ENCODE assay signal across 8 mouse cellular contexts in genomic region chr7:64060051-64060450, GRCm38 (mm10).
DNase-seq lines count a peak whose midpoint lies in the region; ATAC-seq and TF ChIP-seq lines count a peak whose summit lies in the region.

No protein-coding gene starts in this region.

- H3K9me3 ChIP-seq in intestine, postnatal 0 days (ENCODE audit: control insufficient read depth), result no peaks in the 10 kb centered on the region
- no peaks in the 10 kb centered on the region for H3K9me3 ChIP-seq in intestine, embryonic 15.5 days
- no peaks in the 10 kb centered on the region for H3K9me3 ChIP-seq in embryonic facial prominence, embryonic 10.5 days
- no peaks in the 10 kb centered on the region for H3K9me3 ChIP-seq in forebrain, embryonic 16.5 days (ENCODE audit: control insufficient read depth, low read length)

- no peak for ATAC-seq in intestine, postnatal 0 days
- ATAC-seq in intestine, embryonic 15.5 days, result no peak
- no peak for ATAC-seq in forebrain, embryonic 16.5 days

- H3K27me3 ChIP-seq in intestine, postnatal 0 days (replicated peaks; ENCODE audit: control insufficient read depth, insufficient read depth, low read length), result no peaks in the 10 kb centered on the region
- H3K27me3 ChIP-seq in intestine, embryonic 15.5 days (replicated peaks), result no peaks in the 10 kb centered on the region
- no peaks in the 10 kb centered on the region for H3K27me3 ChIP-seq in thymus, adult 2 months (ENCODE audit: control insufficient read depth, insufficient read depth, low read length)
- H3K27me3 ChIP-seq in embryonic facial prominence, embryonic 10.5 days (replicated peaks; ENCODE audit: low read depth, poor library complexity, severe bottlenecking), result no peaks in the 10 kb centered on the region
- H3K27me3 ChIP-seq in forebrain, embryonic 16.5 days (replicated peaks; ENCODE audit: control insufficient read depth, insufficient read depth, low read length), result no peaks in the 10 kb centered on the region

- H3K9ac ChIP-seq in intestine, postnatal 0 days (ENCODE audit: low read depth, low read length), result no peak overlapping the region
- H3K9ac ChIP-seq in intestine, embryonic 15.5 days, result no peak overlapping the region
- H3K9ac ChIP-seq in forebrain, embryonic 16.5 days (replicated peaks; ENCODE audit: low read depth, low read length), result no peak overlapping the region

- TF ChIP-seq POLR2A in thymus, adult 2 months (IDR thresholded peaks at IDR 0.05; ENCODE audit: control insufficient read depth, extremely low read depth, insufficient read depth, low read length, poor library complexity), result no peak

- no peaks in the 10 kb centered on the region for H3K4me1 ChIP-seq in intestine, postnatal 0 days (replicated peaks; ENCODE audit: control insufficient read depth, insufficient read depth, low read length)
- no peaks in the 10 kb centered on the region for H3K4me1 ChIP-seq in intestine, embryonic 15.5 days (replicated peaks)
- H3K4me1 ChIP-seq in thymus, adult 2 months (replicated peaks; ENCODE audit: control insufficient read depth, insufficient read depth, low read length), result peaks cover 37% of the 10 kb centered on the region
- peaks cover 11% of the 10 kb centered on the region for H3K4me1 ChIP-seq in embryonic facial prominence, embryonic 10.5 days
- H3K4me1 ChIP-seq in forebrain, embryonic 16.5 days (replicated peaks; ENCODE audit: control insufficient read depth, insufficient read depth, low read length), result no peaks in the 10 kb centered on the region; the same call in 1 of the 2 replicates

- no peak overlapping the region for H3K4me2 ChIP-seq in intestine, postnatal 0 days (replicated peaks; ENCODE audit: low read depth)
- H3K4me2 ChIP-seq in intestine, embryonic 15.5 days (replicated peaks), result no peak overlapping the region
- H3K4me2 ChIP-seq in forebrain, embryonic 16.5 days (ENCODE audit: low read length), result no peak overlapping the region

- H3K27ac ChIP-seq in intestine, postnatal 0 days (ENCODE audit: low read depth, low read length), result no peak overlapping the region
- H3K27ac ChIP-seq in intestine, embryonic 15.5 days, result no peak overlapping the region
- H3K27ac ChIP-seq in thymus, adult 2 months (ENCODE audit: control insufficient read depth, insufficient read depth, low read length), result no peak overlapping the region
- H3K27ac ChIP-seq in embryonic facial prominence, embryonic 10.5 days (replicated peaks), result no peak overlapping the region
- no peak overlapping the region for H3K27ac ChIP-seq in forebrain, embryonic 16.5 days (ENCODE audit: low read length)

- peak; percentile 82 for TF ChIP-seq CTCF in intestine, postnatal 0 days (IDR thresholded peaks at IDR 0.05; ENCODE audit: low read depth)
- no peak for TF ChIP-seq CTCF in thymus, adult 2 months (IDR thresholded peaks at IDR 0.05; ENCODE audit: borderline replicate concordance, control insufficient read depth, extremely low read depth, insufficient read depth, low read length, poor library complexity)

- WGBS in intestine, postnatal 0 days, result 6% methylated on average over 1 of the region's 1 CpGs
- 8% methylated on average over 1 of the region's 1 CpGs for WGBS in intestine, embryonic 15.5 days
- 32% methylated on average over 1 of the region's 1 CpGs for WGBS in thymus, adult 2 months
- 0% methylated on average over 1 of the region's 1 CpGs for WGBS in embryonic facial prominence, embryonic 10.5 days
- WGBS in forebrain, embryonic 16.5 days, result 0% methylated on average over 1 of the region's 1 CpGs

- H3K4me3 ChIP-seq in intestine, postnatal 0 days (ENCODE audit: low read depth, low read length), result no peak overlapping the region
- no peak overlapping the region for H3K4me3 ChIP-seq in intestine, embryonic 15.5 days (replicated peaks)
- H3K4me3 ChIP-seq in thymus, adult 2 months (ENCODE audit: control insufficient read depth, insufficient read depth, low read length), result no peak overlapping the region
- no peak overlapping the region for H3K4me3 ChIP-seq in embryonic facial prominence, embryonic 10.5 days
- no peak overlapping the region for H3K4me3 ChIP-seq in forebrain, embryonic 16.5 days (replicated peaks; ENCODE audit: low read length)

- H3K36me3 ChIP-seq in intestine, postnatal 0 days (ENCODE audit: control insufficient read depth, insufficient read depth), result no peaks in the 10 kb centered on the region
- no peaks in the 10 kb centered on the region for H3K36me3 ChIP-seq in intestine, embryonic 15.5 days
- no peaks in the 10 kb centered on the region for H3K36me3 ChIP-seq in thymus, adult 2 months (ENCODE audit: control insufficient read depth, insufficient read depth, low read length)
- H3K36me3 ChIP-seq in embryonic facial prominence, embryonic 10.5 days (replicated peaks), result no peaks in the 10 kb centered on the region
- H3K36me3 ChIP-seq in forebrain, embryonic 16.5 days (ENCODE audit: control insufficient read depth, insufficient read depth), result no peaks in the 10 kb centered on the region

- DNase-seq in thymus, postnatal 0 days (ENCODE audit: low spot score), result peak; percentile 54
- no peak for DNase-seq in thymus, adult 2 months
- DNase-seq in embryonic facial prominence, embryonic 10.5 days (ENCODE audit: low spot score), result peak; percentile 40
- DNase-seq in thymus, postnatal 4 days, result peak; percentile 74
- DNase-seq in neural tube, embryonic 10.5 days (ENCODE audit: extremely low spot score, low spot score), result no peak

Comparison
In these comparisons a context has a peak if more than half of its experiments do, and no peak if none do; other contexts are left out.
1. DNase-seq: peak in thymus, postnatal 0 days (single experiment), embryonic facial prominence, embryonic 10.5 days (single experiment) and thymus, postnatal 4 days (single experiment); none in thymus, adult 2 months (single experiment) and neural tube, embryonic 10.5 days (single experiment).